Mouse (Mus musculus) gastrocnemius, adult 8-10 months (tissue): ENCODE results near the gene Gm906. TPM values are rescaled to one million over a fixed set of nuclear protein-coding genes. Genes with fewer than 3 reads are reported as not detected.
"Not testable (repeated sequence)": the region's sequence is repeated elsewhere in the genome, so short reads cannot be mapped to it uniquely, and the experiment has no call there.

ENCODE experiments used
- DNase-seq, 2 experiments: peaks; one replicate each; pipeline ENCODE4 v3.0.0; 2022; ENCODE audit warnings: low spot score in 2 of 2
- microRNA-seq: library from miRNA; unstranded; fragments of <30 nt; microRNA quantifications from one replicate; pipeline ENCODE4 v1.2.0, GENCODE M21; 2022
- total RNA-seq, 4 experiments: library from RNA; stranded (reverse); gene quantifications; 2 replicates each; pipeline ENCODE4 v1.2.4; 2022

The Gm906 gene
- not detected for total RNA-seq

DNA sequence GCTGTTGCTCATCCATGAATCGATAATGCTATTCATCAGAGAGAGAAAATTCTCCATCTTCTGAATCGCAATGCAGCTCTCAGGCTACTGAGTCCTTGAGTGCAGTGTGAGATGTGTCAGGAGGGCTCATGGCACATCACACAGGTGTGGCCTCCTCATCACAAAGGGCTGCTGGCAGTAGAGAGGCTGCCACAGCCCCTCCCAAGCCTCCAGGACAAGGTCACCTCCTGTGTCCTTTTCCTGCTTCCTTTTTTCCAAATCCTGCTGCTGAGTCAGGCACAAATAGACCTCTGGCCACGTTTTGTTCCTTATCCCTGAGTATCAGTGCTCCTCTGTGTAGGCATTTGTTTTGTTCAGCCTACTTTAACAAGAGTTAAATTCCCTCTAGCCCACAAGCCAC, at the start of gene Gm906:
TSS of gene Gm906 (minus strand) at position 101 of the 400 bp plus-strand sequence.
- DNase-seq: not testable (repeated sequence)

DNA sequence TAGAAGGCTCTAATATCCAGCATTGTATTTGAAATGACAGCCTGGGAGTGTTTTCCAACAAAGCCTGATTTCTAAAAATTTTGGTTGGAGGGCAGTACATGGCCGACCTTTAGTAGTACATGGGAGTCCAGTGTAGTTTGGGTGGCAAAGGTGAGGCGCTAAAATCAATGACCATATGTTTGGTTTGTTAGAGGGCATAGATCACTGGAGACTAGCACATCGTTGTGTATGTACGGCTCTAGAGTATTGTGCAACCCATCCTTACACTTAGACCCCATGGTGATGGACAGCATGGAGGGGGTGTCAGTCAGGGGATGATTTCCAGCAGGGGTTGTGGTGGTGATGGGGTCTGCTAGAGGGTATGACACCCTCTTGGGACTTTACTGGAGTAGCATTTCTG, 33.2 kb upstream of the Gm906 start:
- DNase-seq: not testable (repeated sequence)

DNA sequence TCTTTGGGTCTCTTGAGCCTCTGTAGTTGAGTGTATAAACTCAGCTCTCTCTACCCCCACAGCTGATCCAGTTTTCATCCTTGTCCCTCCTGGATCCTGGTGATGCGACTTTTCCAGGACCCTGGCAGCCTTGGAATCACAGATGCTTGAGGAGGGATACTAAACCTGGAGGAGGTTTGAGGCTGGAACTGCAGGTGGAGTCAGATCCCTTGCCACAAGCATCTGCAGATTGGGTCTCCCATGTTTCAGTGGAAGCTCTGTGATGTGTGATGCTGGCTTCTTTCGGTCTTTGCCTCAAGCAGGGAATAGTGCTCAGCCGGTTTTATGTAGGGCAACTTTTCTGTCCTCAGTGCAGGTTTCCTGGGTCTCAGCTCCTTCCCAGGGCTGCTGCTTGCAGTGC, 13.6 kb downstream of the Gm906 start:
- DNase-seq: no peak

DNA sequence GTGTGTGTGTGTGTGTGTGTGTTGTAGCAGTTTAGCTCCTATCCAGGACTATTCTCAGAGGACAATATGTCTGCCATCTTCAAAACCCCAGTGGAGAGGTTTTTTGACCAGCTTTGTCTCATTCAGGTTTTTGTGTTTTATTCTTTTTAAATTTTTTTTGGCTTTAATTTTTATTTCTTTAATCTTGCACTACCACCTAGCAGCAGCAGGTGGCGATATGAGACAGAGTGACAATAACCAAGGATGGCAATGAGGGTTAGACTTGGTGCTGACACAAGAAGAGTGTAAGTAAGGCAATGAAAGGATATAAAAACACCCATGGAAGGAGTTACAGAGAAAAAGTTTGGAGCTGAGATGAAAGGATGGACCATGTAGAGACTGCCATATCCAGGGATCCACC, 38.3 kb downstream of the Gm906 start:
- not testable (repeated sequence) for DNase-seq

GRCm38 (mm10) chr13:50210191-50210590, 39.9 kb downstream of the Gm906 start:
- DNase-seq: not testable (repeated sequence)

DNA sequence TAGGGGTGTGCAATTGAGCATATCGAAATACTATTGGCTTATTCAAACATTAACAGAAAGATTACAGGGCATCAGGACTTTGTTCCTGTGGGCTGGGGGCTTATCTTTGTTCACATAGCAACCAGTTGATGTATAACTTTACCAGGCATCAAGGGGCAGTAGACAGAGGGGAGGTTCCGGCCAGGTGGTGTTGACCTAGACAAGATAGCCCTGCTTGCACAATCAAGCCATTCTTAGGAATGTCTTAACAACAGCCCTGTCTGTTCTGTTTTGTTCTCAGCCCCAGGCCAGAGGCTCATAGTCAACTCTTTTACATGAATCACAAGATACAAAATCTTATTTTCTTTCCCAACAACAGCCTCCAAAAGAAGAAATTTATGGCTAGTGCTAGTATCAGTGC, 40.5 kb downstream of the Gm906 start:
- DNase-seq: not testable (repeated sequence)

DNA sequence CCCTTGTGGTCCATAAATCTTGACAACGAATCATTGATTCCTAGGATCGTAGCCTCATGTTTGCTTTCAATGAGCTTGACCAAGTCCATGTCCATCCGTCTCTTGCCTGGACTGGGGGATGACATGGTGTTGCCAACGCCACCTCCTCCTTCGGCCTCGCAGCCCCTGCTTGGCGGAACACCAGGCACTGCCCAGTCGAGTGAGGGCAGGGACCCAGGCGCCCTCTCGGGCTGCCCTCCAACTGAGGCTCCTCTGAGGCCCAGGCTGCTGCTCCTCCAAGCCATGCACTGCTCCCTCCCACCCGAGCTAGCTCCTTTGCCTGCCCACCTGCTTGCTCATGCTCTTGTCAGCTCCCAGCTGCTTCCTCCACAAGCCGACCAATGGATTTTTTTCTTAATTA, 42.1 kb downstream of the Gm906 start:
- no peak for DNase-seq

GRCm38 (mm10) chr13:50196831-50197230, 53.3 kb downstream of the Gm906 start:
- not testable (repeated sequence) for DNase-seq

Small RNAs within 50 kb of the gene (microRNA-seq; reads per million reads assigned to microRNA genes)
- not detected for gene Gm24017

Other genes starting within 250 kb of the Gm906 start
- gene Fbxw17, start 167.6 kb upstream of the Gm906 start, total RNA-seq: 10 to 100 TPM in 1 of 4 experiments, 1 to 10 TPM in 3; 3.9 to 12.8 (median 6.0) TPM
- gene Gm47429, start 193.6 kb upstream of the Gm906 start, total RNA-seq: not detected
- not detected for gene Nutm2, start 217.0 kb upstream of the Gm906 start, total RNA-seq